Mouse (Mus musculus) liver, adult 2 months (tissue): ENCODE results near the gene Rbfox3. TPM values are rescaled to one million over a fixed set of nuclear protein-coding genes. Genes with fewer than 3 reads are reported as not detected.

ENCODE experiments used
- DNase-seq: peaks from one replicate; pipeline ENCODE4 v3.0.0-alpha.2; 2011; ENCODE audit warnings: low read depth, low spot score; ENCODE audit errors: extremely low read depth
- H3K27ac ChIP-seq: fragments of 200-500 bp; replicated peaks from 2 replicates; pipeline ENCODE4 v1.5.1; 2012; ENCODE audit warnings: low read depth, mild to moderate bottlenecking, control low read depth, inconsistent platforms, low read length; ENCODE audit not compliant: insufficient read depth
- H3K27me3 ChIP-seq: fragments of 200-500 bp; 2 replicates; pipeline ENCODE4 v1.6.1; 2012; ENCODE audit warnings: mild to moderate bottlenecking, moderate library complexity, low read length, inconsistent platforms; ENCODE audit not compliant: control insufficient read depth, insufficient read depth
- H3K36me3 ChIP-seq: fragments of 200-500 bp; 2 replicates; pipeline ENCODE4 v1.6.1; 2012; ENCODE audit warnings: low read length, inconsistent platforms; ENCODE audit not compliant: control insufficient read depth, insufficient read depth
- H3K4me1 ChIP-seq: fragments of 200-500 bp; 2 replicates; pipeline ENCODE4 v1.6.1; 2011; ENCODE audit warnings: low read length; ENCODE audit not compliant: control insufficient read depth, insufficient read depth
- H3K4me3 ChIP-seq: fragments of 200-500 bp; 2 replicates; pipeline ENCODE4 v1.5.1; 2011; ENCODE audit warnings: low read depth, mild to moderate bottlenecking, control low read depth, low read length, moderate library complexity; ENCODE audit not compliant: insufficient read depth
- H3K79me2 ChIP-seq: fragments of 200-500 bp; 2 replicates; pipeline ENCODE4 v1.6.1; 2012; ENCODE audit warnings: inconsistent platforms, mild to moderate bottlenecking, low read length, moderate library complexity; ENCODE audit not compliant: control insufficient read depth, insufficient read depth
- H3K9ac ChIP-seq: fragments of 200-500 bp; 2 replicates; pipeline ENCODE4 v1.6.1; 2012; ENCODE audit warnings: low read depth, mild to moderate bottlenecking, control low read depth, inconsistent platforms, low read length
- CTCF ChIP-seq: fragments of 200-500 bp; IDR thresholded peaks from 2 replicates; pipeline ENCODE4 v1.5.1; 2011; ENCODE audit warnings: low read depth, low read length, control low read depth
- POLR2A ChIP-seq: fragments of 200-500 bp; IDR thresholded peaks from 2 replicates; pipeline ENCODE4 v1.6.1; 2011; ENCODE audit warnings: low read length, control low read depth; ENCODE audit not compliant: insufficient read depth; ENCODE audit errors: extremely low read depth
- WGBS: fragments of 180-500 bp; shearing (Covaris S2); methylation state at CpG from one replicate; pipeline ENCODE4 v1.1.7; 2018; 5-methylcytosine and 5-hydroxymethylcytosine counted together
- polyA plus RNA-seq: library from polyadenylated mRNA; depleted of rRNA; stranded (reverse); fragments of >200 nt; gene quantifications from 2 replicates; pipeline ENCODE4 v1.2.3, GENCODE M21; 2012; rRNA removed
- total RNA-seq: library from RNA; depleted of rRNA; stranded (reverse); fragments of >200 nt; gene quantifications from 2 replicates; pipeline ENCODE4 v1.2.3, GENCODE M21; 2014; rRNA removed

The Rbfox3 gene
- total RNA-seq (0.20 and 0.28 TPM in 2 replicates), polyA plus RNA-seq (0.34 and 0.44 TPM in 2 replicates)

- no peaks in the 10 kb centered on the region for H3K79me2 ChIP-seq
- H3K4me3 ChIP-seq = no peak within 1 kb of the TSS
- no peaks in the 10 kb centered on the region for H3K36me3 ChIP-seq
- no peak for TF ChIP-seq POLR2A
- no peak for TF ChIP-seq CTCF
- no peak within 1 kb of the TSS for H3K9ac ChIP-seq
- no peak within 1 kb of the TSS for H3K27ac ChIP-seq
- no peaks in the 10 kb centered on the region for H3K4me1 ChIP-seq
- 53% methylated on average over 4 of the region's 4 CpGs for WGBS
- DNase-seq = no peak
- peaks cover 18% of the 10 kb centered on the region for H3K27me3 ChIP-seq
These were observed at the start of gene Rbfox3 for GRCm38 (mm10) chr11:118911307-118912070. TSS of gene Rbfox3 (minus strand) at chr11:118911597.

DNA sequence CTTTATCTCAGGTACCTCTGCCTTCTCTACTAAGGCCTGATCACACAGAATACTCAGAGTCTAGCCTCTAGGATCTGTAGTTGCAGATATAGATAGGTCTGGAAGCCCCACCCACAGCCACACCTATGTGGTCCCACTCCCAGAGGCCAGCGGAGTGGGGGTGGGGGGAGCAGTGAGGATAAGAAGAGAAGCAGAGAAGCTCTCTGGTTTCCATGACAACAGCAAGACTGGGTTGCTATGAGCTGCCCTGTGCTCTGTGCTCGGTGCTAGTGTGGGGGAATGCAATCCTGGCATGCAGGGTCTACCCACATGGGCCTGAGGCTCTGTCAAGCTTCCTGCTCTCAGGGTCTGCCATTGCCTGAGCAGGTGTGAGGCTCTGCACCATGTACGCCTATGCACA is 49.3 kb upstream of the Rbfox3 start:
- Histone ChIP-seq H3K9ac (no peak overlapping the region), H3K4me3 (no peak overlapping the region), H3K4me1 (no peaks in the 10 kb centered on the region), H3K79me2 (no peaks in the 10 kb centered on the region), H3K27ac (no peak overlapping the region), H3K36me3 (no peaks in the 10 kb centered on the region), H3K27me3 (no peaks in the 10 kb centered on the region; the same call in 1 of the 2 replicates)
- TF ChIP-seq CTCF (no peak), POLR2A (no peak)
- no peak for DNase-seq
- 56% methylated on average over 3 of the region's 3 CpGs for WGBS

DNA sequence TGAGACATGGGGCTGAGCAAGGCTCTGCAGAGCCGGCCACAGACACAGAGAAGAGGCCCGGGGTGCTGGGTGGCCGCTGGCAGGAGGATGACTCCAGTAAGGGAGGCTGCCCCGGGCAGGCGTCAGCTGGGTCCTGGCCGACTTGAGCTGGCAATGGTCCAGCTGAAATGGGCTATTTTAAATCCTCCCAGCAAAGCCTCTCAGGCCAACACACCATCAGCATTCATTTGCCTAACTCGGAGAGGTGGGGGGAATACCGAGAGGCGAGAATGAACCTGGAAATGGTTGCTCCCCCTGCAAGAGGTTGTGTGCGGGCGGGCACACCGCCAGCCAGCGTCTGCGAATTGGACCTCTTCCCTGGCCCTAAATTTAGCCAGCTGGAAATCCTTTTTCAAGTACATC is 45.7 kb upstream of the Rbfox3 start:
- 69% methylated on average over 14 of the region's 14 CpGs for WGBS

DNA sequence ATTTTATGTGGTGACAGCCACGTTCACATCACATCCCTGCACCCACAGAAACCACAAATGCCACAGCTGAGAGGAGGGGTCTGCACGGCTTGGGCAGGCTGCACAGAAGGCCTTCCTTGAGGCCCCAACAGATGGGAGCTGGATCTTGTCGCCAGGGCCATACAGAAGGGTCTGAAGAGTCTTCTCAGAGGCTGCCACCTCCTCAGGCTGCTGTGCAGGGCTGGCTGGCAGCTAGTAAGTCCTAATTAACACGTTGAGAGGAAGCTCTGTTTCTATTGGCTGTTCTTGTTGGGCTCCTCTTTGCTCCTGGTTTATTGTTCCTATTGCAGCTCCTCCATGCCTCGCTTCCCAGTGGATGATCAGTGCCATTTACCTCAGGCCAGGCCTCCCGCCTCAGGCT is 43.6 kb upstream of the Rbfox3 start:
- TF ChIP-seq CTCF (no peak), POLR2A (no peak)
- Histone ChIP-seq H3K9ac (no peak overlapping the region), H3K27me3 (no peaks in the 10 kb centered on the region), H3K4me1 (no peaks in the 10 kb centered on the region), H3K27ac (no peak overlapping the region), H3K79me2 (no peaks in the 10 kb centered on the region), H3K36me3 (no peaks in the 10 kb centered on the region), H3K4me3 (no peak overlapping the region)
- 44% methylated on average over 6 of the region's 6 CpGs for WGBS
- DNase-seq = no peak

More for the DNA sequence above, 45.7 kb upstream of the Rbfox3 start:
- no peaks in the 10 kb centered on the region for H3K79me2 ChIP-seq
- no peaks in the 10 kb centered on the region for H3K27me3 ChIP-seq
- H3K36me3 ChIP-seq = no peaks in the 10 kb centered on the region
- no peak overlapping the region for H3K27ac ChIP-seq
- H3K4me1 ChIP-seq = no peaks in the 10 kb centered on the region
- no peak for DNase-seq
- no peak overlapping the region for H3K9ac ChIP-seq
- no peak overlapping the region for H3K4me3 ChIP-seq
- TF ChIP-seq POLR2A (no peak), CTCF (no peak)

GRCm38 (mm10) chr11:118945868-118946267 is 34.5 kb upstream of the Rbfox3 start:
- no peak overlapping the region for H3K27ac ChIP-seq
- no peaks in the 10 kb centered on the region for H3K36me3 ChIP-seq
- no peak overlapping the region for H3K9ac ChIP-seq
- H3K4me3 ChIP-seq = no peak overlapping the region
- no peaks in the 10 kb centered on the region for H3K79me2 ChIP-seq
- WGBS = 54% methylated on average over 8 of the region's 8 CpGs
- TF ChIP-seq POLR2A (no peak), CTCF (no peak)
- DNase-seq = no peak
- H3K4me1 ChIP-seq = no peaks in the 10 kb centered on the region
- H3K27me3 ChIP-seq = no peaks in the 10 kb centered on the region

DNA sequence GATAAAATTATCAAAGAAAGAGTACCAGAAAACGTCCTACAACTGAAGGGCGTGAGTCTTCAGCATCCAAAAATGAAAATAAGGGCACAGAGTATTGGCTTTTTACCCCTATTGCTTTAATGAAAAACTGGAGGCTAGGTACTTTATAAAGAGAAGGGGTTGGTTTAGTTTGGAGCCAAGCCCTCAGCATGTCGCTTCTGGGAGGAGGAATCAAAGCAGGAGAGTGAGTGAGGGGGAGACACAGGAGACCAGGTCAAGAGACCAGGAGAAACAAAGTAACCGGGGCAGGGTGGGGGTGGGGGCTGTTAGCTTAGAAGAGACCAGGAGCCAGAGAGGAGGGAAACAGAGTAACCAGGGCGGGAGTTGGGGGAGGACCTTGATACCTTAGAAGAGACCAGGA is 29.9 kb upstream of the Rbfox3 start:
- Histone ChIP-seq H3K4me1 (no peaks in the 10 kb centered on the region), H3K27me3 (no peaks in the 10 kb centered on the region), H3K36me3 (no peaks in the 10 kb centered on the region), H3K9ac (no peak overlapping the region), H3K79me2 (no peaks in the 10 kb centered on the region), H3K4me3 (no peak overlapping the region), H3K27ac (no peak overlapping the region)
- DNase-seq = no peak
- WGBS = 45% methylated on average over 5 of the region's 5 CpGs
- TF ChIP-seq POLR2A = no peak
- TF ChIP-seq CTCF = no peak
